Mouse (Mus musculus): ENCODE data around the gene Dcaf11. TPM values are rescaled to one million over a fixed set of nuclear protein-coding genes. Genes with fewer than 3 reads are reported as not detected.

Dcaf11 gene
- 92.5 TPM for total RNA-seq (2023)

GRCm38 (mm10) chr14:55559799-55560201 is at the start of gene Dcaf11:
Gene Dcaf11, plus strand, starts transcription at chr14:55560006.

GRCm38 (mm10) chr14:55510125-55510731 is 49.6 kb upstream of the Dcaf11 start, which contains the start of gene Cpne6:
Gene Cpne6, plus strand, starts transcription at chr14:55510445.

GRCm38 (mm10) chr14:55524785-55525184 is 35.0 kb upstream of the Dcaf11 start, which contains the start of gene Nrl:
Gene Nrl, minus strand, starts transcription at chr14:55524981.

GRCm38 (mm10) chr14:55540067-55540786 is 19.6 kb upstream of the Dcaf11 start, which contains the start of gene Pck2:
Gene Pck2, plus strand, starts transcription at chr14:55540266.

GRCm38 (mm10) chr14:55560202-55561073 is 632 bp downstream of the Dcaf11 start, which contains the start of gene A730061H03Rik:
Gene A730061H03Rik, minus strand, starts transcription at chr14:55560406.

GRCm38 (mm10) chr14:55575302-55575701 is 15.5 kb downstream of the Dcaf11 start, which contains the start of gene Fitm1:
Gene Fitm1, plus strand, starts transcription at chr14:55575617.

GRCm38 (mm10) chr14:55577871-55578667 is 18.3 kb downstream of the Dcaf11 start, which contains the start of gene Psme1:
Gene Psme1, plus strand, starts transcription at chr14:55578123.

GRCm38 (mm10) chr14:55584702-55585565 is 25.1 kb downstream of the Dcaf11 start, which contains the start of gene Emc9:
Gene Emc9, minus strand, starts transcription at chr14:55585302.

GRCm38 (mm10) chr14:55590748-55591330 is 31.0 kb downstream of the Dcaf11 start, which contains the start of gene Psme2:
Gene Psme2, minus strand, starts transcription at chr14:55591113.

GRCm38 (mm10) chr14:55591331-55591891 is 31.6 kb downstream of the Dcaf11 start, which contains the start of gene Rnf31:
Gene Rnf31, plus strand, starts transcription at chr14:55591708.

GRCm38 (mm10) chr14:55603271-55603632 is 43.4 kb downstream of the Dcaf11 start, which contains the start of gene Irf9:
Gene Irf9, plus strand, starts transcription at chr14:55603571.

GRCm38 (mm10) chr14:55617822-55618221 is 58.0 kb downstream of the Dcaf11 start, which contains the start of gene Rec8:
Gene Rec8, plus strand, starts transcription at chr14:55618037.

Other genes starting within 250 kb of the Dcaf11 start
- gene Dhrs4, start 81.2 kb upstream of the Dcaf11 start, total RNA-seq (2023), result 21.3 TPM
- 1.2 TPM for gene Carmil3, start 69.4 kb upstream of the Dcaf11 start, total RNA-seq (2023)
- not detected for gene Cpne6, start 49.6 kb upstream of the Dcaf11 start, total RNA-seq (2023)
- gene Nrl, start 35.0 kb upstream of the Dcaf11 start, total RNA-seq (2023), result not detected
- gene Pck2, start 19.7 kb upstream of the Dcaf11 start, total RNA-seq (2023), result 16.1 TPM
- gene A730061H03Rik, start 400 bp downstream of the Dcaf11 start, total RNA-seq (2023), result 6.4 TPM
- not detected for gene Fitm1, start 15.6 kb downstream of the Dcaf11 start, total RNA-seq (2023)
- gene Psme1, start 18.1 kb downstream of the Dcaf11 start, total RNA-seq (2023), result 263 TPM
- 21.5 TPM for gene Emc9, start 25.3 kb downstream of the Dcaf11 start, total RNA-seq (2023)
- 386 TPM for gene Psme2, start 31.1 kb downstream of the Dcaf11 start, total RNA-seq (2023)
- gene Rnf31, start 31.7 kb downstream of the Dcaf11 start, total RNA-seq (2023), result 96.4 TPM
- 94.6 TPM for gene Irf9, start 43.6 kb downstream of the Dcaf11 start, total RNA-seq (2023)
- gene Rec8, start 58.0 kb downstream of the Dcaf11 start, total RNA-seq (2023), result 0.44 TPM
- 71.9 TPM for gene Ipo4, start 76.0 kb downstream of the Dcaf11 start, total RNA-seq (2023)
- 2.7 TPM for gene Gm49378, start 77.9 kb downstream of the Dcaf11 start, total RNA-seq (2023)
- gene Tm9sf1, start 83.8 kb downstream of the Dcaf11 start, total RNA-seq (2023), result 43.9 TPM
- 3.5 TPM for gene Tssk4, start 90.2 kb downstream of the Dcaf11 start, total RNA-seq (2023)
- 41.7 TPM for gene Mdp1, start 100.5 kb downstream of the Dcaf11 start, total RNA-seq (2023)
- 16.2 TPM for gene Gmpr2, start 111.9 kb downstream of the Dcaf11 start, total RNA-seq (2023)
- 153 TPM for gene Nedd8, start 112.1 kb downstream of the Dcaf11 start, total RNA-seq (2023)
- gene Tinf2, start 121.8 kb downstream of the Dcaf11 start, total RNA-seq (2023), result 111 TPM
- 2.0 TPM for gene Tgm1, start 153.9 kb downstream of the Dcaf11 start, total RNA-seq (2023)
- 84.5 TPM for gene Rabggta, start 162.3 kb downstream of the Dcaf11 start, total RNA-seq (2023)
- 18.6 TPM for gene Dhrs1, start 185.7 kb downstream of the Dcaf11 start, total RNA-seq (2023)
- 22.2 TPM for gene Nop9, start 185.7 kb downstream of the Dcaf11 start, total RNA-seq (2023)
- gene Cideb, start 198.5 kb downstream of the Dcaf11 start, total RNA-seq (2023), result not detected
- 0.21 TPM for gene Ltb4r2, start 201.4 kb downstream of the Dcaf11 start, total RNA-seq (2023)
- 0.41 TPM for gene Ltb4r1, start 206.0 kb downstream of the Dcaf11 start, total RNA-seq (2023)
- gene Adcy4, start 224.1 kb downstream of the Dcaf11 start, total RNA-seq (2023), result 0.27 TPM
- gene Ripk3, start 228.9 kb downstream of the Dcaf11 start, total RNA-seq (2023), result 67.6 TPM

Data from CD4-positive naive resting alpha-beta T cell, adult 57 days (primary cell).